Mouse (Mus musculus) erythroblast, embryonic 14.5 days (primary cell): ENCODE measurements at regions not wholly inside any gene's neighbourhood (a gene's known extent, or its start where the extent isn't known, plus 50 kb on each side); places are given as distances from the start of the nearest gene placed in this dataset.

ENCODE experiments used
- H3K27me3 ChIP-seq: 2 replicates; pipeline ENCODE4 v1.6.1; 2012; ENCODE audit warnings: inconsistent platforms; ENCODE audit not compliant: control insufficient read depth
- H3K36me3 ChIP-seq: 2 replicates; pipeline ENCODE4 v1.6.1; 2012; ENCODE audit warnings: mild to moderate bottlenecking, inconsistent platforms; ENCODE audit not compliant: control insufficient read depth
- H3K4me1 ChIP-seq: 2 replicates; pipeline ENCODE4 v1.6.1; 2012; ENCODE audit warnings: inconsistent platforms; ENCODE audit not compliant: control insufficient read depth
- H3K4me3 ChIP-seq: replicated peaks from 2 replicates; pipeline ENCODE3; 2012; ENCODE audit warnings: moderate library complexity, mild to moderate bottlenecking, inconsistent platforms
- H3K9me3 ChIP-seq: 2 replicates; pipeline ENCODE4 v1.6.1; 2012; ENCODE audit warnings: low read length, inconsistent platforms, mixed read lengths; ENCODE audit not compliant: control insufficient read depth
- GATA1 ChIP-seq: IDR thresholded peaks from 2 replicates; pipeline ENCODE4 v1.6.1; 2012; ENCODE audit warnings: low read length, inconsistent platforms, mixed read lengths
- TAL1 ChIP-seq: IDR thresholded peaks from 3 replicates; pipeline ENCODE4 v1.6.1; 2012; ENCODE audit warnings: low read length, inconsistent platforms, mixed read lengths

GRCm38 (mm10) chr1:73787224-73787623, 337.0 kb downstream of the Tns1 start:
- no peaks in the 10 kb centered on the region for H3K9me3 ChIP-seq
- H3K36me3 ChIP-seq: no peaks in the 10 kb centered on the region
- H3K4me3 ChIP-seq: no peak overlapping the region
- H3K27me3 ChIP-seq: no peaks in the 10 kb centered on the region
- H3K4me1 ChIP-seq: no peaks in the 10 kb centered on the region
- TF ChIP-seq GATA1: no peak
- TF ChIP-seq TAL1: no peak

DNA sequence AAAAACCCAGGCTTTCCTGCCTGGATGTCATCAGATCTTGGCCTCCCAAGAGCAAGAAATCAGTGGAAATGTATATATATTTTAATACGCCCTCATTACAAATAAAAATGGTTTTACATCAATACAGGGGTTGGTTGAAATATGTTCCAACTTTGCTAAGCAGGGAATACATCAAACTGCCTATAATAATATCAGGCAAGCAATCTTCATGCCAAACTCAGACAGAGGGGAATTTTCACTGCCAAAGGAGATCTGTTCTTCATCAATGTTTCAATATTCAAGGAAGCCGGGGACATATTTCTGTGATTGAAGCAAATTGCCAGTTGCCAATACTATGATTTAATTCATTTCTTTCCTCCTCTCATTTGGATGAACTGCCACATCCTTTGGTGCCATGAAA, 340.9 kb downstream of the Tns1 start:
- TF ChIP-seq GATA1: no peak
- no peak for TF ChIP-seq TAL1
- Histone ChIP-seq H3K4me1 (no peaks in the 10 kb centered on the region), H3K9me3 (no peaks in the 10 kb centered on the region), H3K27me3 (no peaks in the 10 kb centered on the region), H3K4me3 (no peak overlapping the region), H3K36me3 (no peaks in the 10 kb centered on the region)

- TF ChIP-seq TAL1 (no peak), GATA1 (no peak)
Measured at GRCm38 (mm10) chr1:73782871-73783270, 341.4 kb downstream of the Tns1 start.

DNA sequence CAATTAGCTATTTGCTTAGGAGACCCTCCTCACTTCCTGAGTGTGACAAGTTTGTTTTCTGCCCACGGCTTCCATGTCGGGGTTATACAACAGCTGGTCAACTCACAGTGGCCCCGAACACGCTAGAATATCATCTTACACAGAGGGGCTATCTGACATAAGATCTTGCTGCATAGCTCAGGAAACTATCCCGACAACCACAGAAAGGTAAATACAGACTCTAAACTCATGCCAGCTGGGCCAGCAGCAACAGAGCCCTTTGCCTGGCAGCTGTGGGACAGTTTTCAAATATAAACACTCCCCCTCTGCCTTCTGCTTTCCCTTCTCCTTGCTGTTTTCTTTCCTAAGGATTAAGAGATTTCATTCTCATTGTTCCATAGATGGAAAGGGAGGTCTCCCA, 352.5 kb downstream of the Tns1 start:
- no peaks in the 10 kb centered on the region for H3K36me3 ChIP-seq
- TF ChIP-seq GATA1 (no peak), TAL1 (no peak)
- no peak overlapping the region for H3K4me3 ChIP-seq
- no peaks in the 10 kb centered on the region for H3K4me1 ChIP-seq
- no peaks in the 10 kb centered on the region for H3K9me3 ChIP-seq
- H3K27me3 ChIP-seq: no peaks in the 10 kb centered on the region

More at GRCm38 (mm10) chr1:73782871-73783270, 341.4 kb downstream of the Tns1 start:
- H3K36me3 ChIP-seq: no peaks in the 10 kb centered on the region
- H3K9me3 ChIP-seq: no peaks in the 10 kb centered on the region
- H3K27me3 ChIP-seq: no peaks in the 10 kb centered on the region
- no peaks in the 10 kb centered on the region for H3K4me1 ChIP-seq
- no peak overlapping the region for H3K4me3 ChIP-seq

DNA sequence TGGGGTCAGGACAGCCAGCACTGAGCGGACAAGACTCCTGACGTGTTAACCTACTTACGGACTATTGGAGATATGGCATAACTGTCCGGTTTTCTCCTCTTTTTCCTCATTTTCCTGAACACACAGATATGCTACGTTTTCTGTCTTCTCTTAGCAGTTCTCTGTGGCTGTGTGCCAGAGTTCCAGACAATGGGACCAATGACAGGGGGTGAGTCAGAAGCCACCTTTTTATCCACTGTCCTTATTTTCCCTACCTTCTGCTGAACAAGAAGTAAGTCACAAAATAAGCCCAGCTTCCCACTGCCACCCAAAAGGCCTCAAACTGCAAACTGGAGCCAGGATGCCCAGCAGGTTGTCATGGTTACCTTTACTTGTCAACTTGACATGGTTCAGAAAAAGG, 353.6 kb downstream of the Tns1 start:
- no peak for TF ChIP-seq TAL1
- no peak for TF ChIP-seq GATA1
- Histone ChIP-seq H3K4me1 (no peaks in the 10 kb centered on the region), H3K27me3 (no peaks in the 10 kb centered on the region), H3K9me3 (no peaks in the 10 kb centered on the region), H3K4me3 (no peak overlapping the region), H3K36me3 (no peaks in the 10 kb centered on the region)

DNA sequence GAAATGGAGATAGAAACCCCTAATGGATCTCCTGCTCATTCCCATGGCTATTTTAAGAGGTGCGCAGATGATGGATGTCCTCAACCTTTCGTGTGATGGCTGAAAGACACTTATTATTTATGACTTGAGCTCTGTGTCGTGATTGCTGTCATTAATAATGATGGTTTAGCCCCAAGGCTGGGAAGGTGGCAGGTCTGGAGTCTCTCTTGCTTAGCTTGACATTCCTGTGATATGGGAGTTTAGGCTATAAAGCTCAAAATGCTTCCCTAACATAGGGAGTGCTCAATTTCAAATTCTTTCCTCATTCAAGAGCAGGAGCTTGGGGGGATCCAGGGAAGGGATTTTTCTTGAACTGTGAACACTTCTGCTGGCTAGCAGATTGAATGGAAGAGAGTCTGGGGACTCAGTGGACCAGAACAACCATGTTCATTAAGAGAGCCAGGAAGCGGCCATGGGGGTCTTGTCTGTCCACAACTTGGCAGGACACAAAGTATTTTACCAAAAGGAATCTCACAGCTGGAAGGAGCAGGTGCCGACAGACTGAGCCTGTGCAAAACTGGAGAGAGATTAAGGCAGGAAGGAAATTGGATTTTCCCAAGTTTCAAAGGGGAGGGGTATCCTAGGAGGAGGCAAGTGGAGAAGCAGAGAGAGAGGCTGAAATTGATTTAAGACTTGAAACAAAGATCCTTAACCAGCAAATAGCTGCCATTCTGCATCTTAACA, 359.5 kb downstream of the Tns1 start:
- H3K27me3 ChIP-seq: no peaks in the 10 kb centered on the region
- TF ChIP-seq TAL1: no peak
- no peak for TF ChIP-seq GATA1
- H3K36me3 ChIP-seq: no peaks in the 10 kb centered on the region
- no peak overlapping the region for H3K4me3 ChIP-seq
- H3K9me3 ChIP-seq: no peaks in the 10 kb centered on the region
- no peaks in the 10 kb centered on the region for H3K4me1 ChIP-seq

- Histone ChIP-seq H3K4me1 (no peaks in the 10 kb centered on the region), H3K36me3 (no peaks in the 10 kb centered on the region), H3K9me3 (no peaks in the 10 kb centered on the region), H3K27me3 (no peaks in the 10 kb centered on the region), H3K4me3 (no peak overlapping the region)
- TF ChIP-seq GATA1: no peak
- no peak for TF ChIP-seq TAL1
Measured at GRCm38 (mm10) chr1:73758110-73759061, 365.9 kb downstream of the Tns1 start.

- no peak for TF ChIP-seq TAL1
- TF ChIP-seq GATA1: no peak
- Histone ChIP-seq H3K36me3 (no peaks in the 10 kb centered on the region), H3K27me3 (no peaks in the 10 kb centered on the region), H3K4me3 (no peak overlapping the region), H3K4me1 (no peaks in the 10 kb centered on the region), H3K9me3 (no peaks in the 10 kb centered on the region)
Measured at GRCm38 (mm10) chr1:73755791-73756190, 368.5 kb downstream of the Tns1 start.

GRCm38 (mm10) chr1:73754928-73755327, 369.3 kb downstream of the Tns1 start:
- no peaks in the 10 kb centered on the region for H3K27me3 ChIP-seq
- H3K9me3 ChIP-seq: no peaks in the 10 kb centered on the region
- no peaks in the 10 kb centered on the region for H3K36me3 ChIP-seq
- H3K4me3 ChIP-seq: no peak overlapping the region
- no peaks in the 10 kb centered on the region for H3K4me1 ChIP-seq
- TF ChIP-seq GATA1: no peak
- TF ChIP-seq TAL1: no peak
